Mouse (Mus musculus) lung, embryonic 16.5 days (tissue): ENCODE data around the gene Cab39. TPM values are rescaled to one million over a fixed set of nuclear protein-coding genes. Genes with fewer than 3 reads are reported as not detected.
"Not testable (repeated sequence)": the region's sequence is repeated elsewhere in the genome, so short reads cannot be mapped to it uniquely, and the experiment has no call there.

Source experiments
- ATAC-seq: fragments of 200-750 bp; cut with Nextera tagmentation; 2 replicates; pipeline ENCODE4 v1.8.0; 2017; ENCODE audit warnings: low read depth, mild to moderate bottlenecking, moderate library complexity
- H3K27ac ChIP-seq: fragments of 300-500 bp; sonication (generic); 2 replicates; pipeline ENCODE4 v1.5.1; 2014; ENCODE audit warnings: mild to moderate bottlenecking, control low read depth, low read length
- H3K27me3 ChIP-seq: fragments of 300-500 bp; sonication (generic); 2 replicates; pipeline ENCODE4 v1.6.1; 2014; ENCODE audit warnings: low read depth, low read length, mixed read lengths; ENCODE audit not compliant: control insufficient read depth, insufficient read depth
- H3K36me3 ChIP-seq: fragments of 300-500 bp; sonication (generic); 2 replicates; pipeline ENCODE4 v1.6.1; 2014; ENCODE audit warnings: low read length; ENCODE audit not compliant: control insufficient read depth, insufficient read depth
- H3K4me1 ChIP-seq: fragments of 300-500 bp; sonication (generic); replicated peaks from 2 replicates; pipeline ENCODE4 v1.6.1; 2014; ENCODE audit warnings: low read length, mixed read lengths; ENCODE audit not compliant: control insufficient read depth, insufficient read depth
- H3K4me2 ChIP-seq: fragments of 300-500 bp; sonication (generic); 2 replicates; pipeline ENCODE4 v1.6.1; 2014; ENCODE audit warnings: low read depth, low read length, control low read depth
- H3K4me3 ChIP-seq: fragments of 300-500 bp; sonication (generic); 2 replicates; pipeline ENCODE4 v1.5.1; 2014; ENCODE audit warnings: mild to moderate bottlenecking, low read length, control low read depth
- H3K9ac ChIP-seq: fragments of 300-500 bp; sonication (generic); 2 replicates; pipeline ENCODE4 v1.6.1; 2014; ENCODE audit warnings: low read length, control low read depth
- H3K9me3 ChIP-seq: fragments of 300-500 bp; sonication (generic); 2 replicates; pipeline ENCODE4 v1.6.1; 2016; ENCODE audit warnings: low read length; ENCODE audit not compliant: control insufficient read depth
- WGBS: fragments of 180-500 bp; shearing (Covaris S2); extraction: QIAGEN DNeasy Blood & Tissue Kit; methylation state at CpG from one replicate; pipeline ENCODE4 v1.1.7; 2014; 5-methylcytosine and 5-hydroxymethylcytosine counted together
- polyA plus RNA-seq: library from polyadenylated mRNA; unstranded; fragments of >200 nt; fragmentation: Nextera tagmentation; extraction: Ambion mirVana; gene quantifications from 2 replicates; pipeline ENCODE4 v1.2.1, GENCODE M21; 2015

Cab39 gene
- polyA plus RNA-seq, 1 experiment from 2014 or later, result 26.3 TPM

GRCm38 (mm10) chr1:85804551-85804950 lies 11.3 kb downstream of the Cab39 start:
- WGBS, result 83% methylated on average over 8 of the region's 8 CpGs
- no peak for ATAC-seq

GRCm38 (mm10) chr1:85809256-85809655 lies 16.0 kb downstream of the Cab39 start:
- Histone ChIP-seq H3K27me3 (no peaks in the 10 kb centered on the region), H3K9me3 (no peaks in the 10 kb centered on the region), H3K4me3 (no peak overlapping the region), H3K4me1 (peaks cover 26% of the 10 kb centered on the region), H3K4me2 (no peak overlapping the region), H3K27ac (peak overlapping the region; percentile 41; the same call in 1 of the 2 replicates), H3K9ac (no peak overlapping the region), H3K36me3 (no peaks in the 10 kb centered on the region)
- 60% methylated on average over 4 of the region's 4 CpGs for WGBS
- no peak for ATAC-seq

More at GRCm38 (mm10) chr1:85804551-85804950, 11.3 kb downstream of the Cab39 start:
- Histone ChIP-seq H3K9ac (no peak overlapping the region), H3K27me3 (no peaks in the 10 kb centered on the region), H3K9me3 (no peaks in the 10 kb centered on the region), H3K4me3 (no peak overlapping the region), H3K36me3 (no peaks in the 10 kb centered on the region; the same call in 1 of the 2 replicates), H3K4me1 (peaks cover 10% of the 10 kb centered on the region), H3K27ac (no peak overlapping the region), H3K4me2 (no peak overlapping the region)

GRCm38 (mm10) chr1:85810343-85810742 lies 17.1 kb downstream of the Cab39 start:
- H3K36me3 ChIP-seq, result no peaks in the 10 kb centered on the region
- H3K4me2 ChIP-seq, result no peak overlapping the region
- no peak overlapping the region for H3K9ac ChIP-seq
- WGBS, result 42% methylated on average over 2 of the region's 2 CpGs
- no peak overlapping the region for H3K4me3 ChIP-seq
- H3K4me1 ChIP-seq, result peaks cover 26% of the 10 kb centered on the region
- ATAC-seq, result 0 out of 2 replicates have a peak, but pooled peaks have one; percentile 19
- peak overlapping the region; percentile 11; the same call in 1 of the 2 replicates for H3K27ac ChIP-seq
- no peaks in the 10 kb centered on the region for H3K9me3 ChIP-seq
- H3K27me3 ChIP-seq, result no peaks in the 10 kb centered on the region

GRCm38 (mm10) chr1:85810787-85811186 lies 17.5 kb downstream of the Cab39 start:
- no peak overlapping the region for H3K4me2 ChIP-seq
- peaks cover 26% of the 10 kb centered on the region for H3K4me1 ChIP-seq
- H3K27ac ChIP-seq, result peak overlapping the region; percentile 70
- no peaks in the 10 kb centered on the region for H3K9me3 ChIP-seq
- H3K4me3 ChIP-seq, result no peak overlapping the region
- 41% methylated on average over 2 of the region's 2 CpGs for WGBS
- H3K36me3 ChIP-seq, result no peaks in the 10 kb centered on the region
- H3K9ac ChIP-seq, result no peak overlapping the region
- H3K27me3 ChIP-seq, result no peaks in the 10 kb centered on the region
- ATAC-seq, result 0 out of 2 replicates have a peak, but pooled peaks have one; percentile 32

DNA sequence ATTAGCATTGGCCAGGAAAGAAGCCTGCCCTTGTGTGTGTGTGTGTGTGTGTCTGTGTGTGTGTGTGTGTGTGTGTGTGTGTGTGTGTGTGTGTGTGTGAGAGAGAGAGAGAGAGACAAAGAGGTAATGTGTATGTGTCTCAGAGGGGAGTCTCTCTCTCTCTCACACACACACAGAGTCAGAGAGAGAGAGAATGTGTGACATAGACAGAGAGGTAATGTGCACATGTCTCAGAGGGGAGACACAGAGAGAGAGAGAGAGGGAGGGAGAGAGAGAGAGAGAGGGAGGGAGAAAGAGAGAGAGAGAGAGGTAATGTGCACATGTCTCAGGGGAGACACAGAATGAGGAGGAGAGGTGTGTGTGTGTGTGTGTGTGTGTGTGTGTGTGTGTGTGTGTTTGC lies 21.0 kb downstream of the Cab39 start:
- H3K27me3 ChIP-seq, H3K9ac ChIP-seq, H3K4me2 ChIP-seq, H3K4me3 ChIP-seq, ATAC-seq, H3K9me3 ChIP-seq, H3K36me3 ChIP-seq, H3K27ac ChIP-seq: not testable (repeated sequence)
- peaks cover 20% of the 10 kb centered on the region for H3K4me1 ChIP-seq

GRCm38 (mm10) chr1:85818121-85818520 lies 24.9 kb downstream of the Cab39 start:
- 82% methylated on average over 6 of the region's 6 CpGs for WGBS
- Histone ChIP-seq H3K4me2 (no peak overlapping the region), H3K4me1 (peaks cover 4% of the 10 kb centered on the region), H3K9me3 (no peaks in the 10 kb centered on the region), H3K36me3 (peaks cover 10% of the 10 kb centered on the region), H3K27ac (no peak overlapping the region), H3K9ac (no peak overlapping the region), H3K4me3 (no peak overlapping the region), H3K27me3 (no peaks in the 10 kb centered on the region)
- ATAC-seq, result no peak

GRCm38 (mm10) chr1:85819695-85820094 lies 26.5 kb downstream of the Cab39 start:
- 91% methylated on average over 1 of the region's 1 CpGs for whole genome bisulfite sequencing
- no peak overlapping the region for H3K4me3 ChIP-seq
- H3K36me3 ChIP-seq, result peaks cover 11% of the 10 kb centered on the region
- no peak overlapping the region for H3K9ac ChIP-seq
- no peak for ATAC-seq
- H3K9me3 ChIP-seq, result no peaks in the 10 kb centered on the region
- H3K27ac ChIP-seq, result no peak overlapping the region
- no peaks in the 10 kb centered on the region for H3K27me3 ChIP-seq
- H3K4me2 ChIP-seq, result no peak overlapping the region
- 0 out of 2 replicates have a peak, but pooled peaks cover 1% of the 10 kb centered on the region for H3K4me1 ChIP-seq

- Histone ChIP-seq H3K9me3 (no peaks in the 10 kb centered on the region), H3K4me2 (no peak overlapping the region), H3K36me3 (peaks cover 11% of the 10 kb centered on the region), H3K4me1 (0 out of 2 replicates have a peak, but pooled peaks cover 3% of the 10 kb centered on the region), H3K4me3 (no peak overlapping the region), H3K27me3 (no peaks in the 10 kb centered on the region), H3K27ac (no peak overlapping the region), H3K9ac (no peak overlapping the region)
- 86% methylated on average over 8 of the region's 8 CpGs for WGBS
- no peak for ATAC-seq
These were observed 29.0 kb downstream of the Cab39 start for GRCm38 (mm10) chr1:85822239-85822638.

- Histone ChIP-seq H3K4me1 (0 out of 2 replicates have a peak, but pooled peaks cover 3% of the 10 kb centered on the region), H3K9me3 (no peaks in the 10 kb centered on the region), H3K36me3 (peaks cover 6% of the 10 kb centered on the region; the same call in 1 of the 2 replicates), H3K4me2 (no peak overlapping the region), H3K27me3 (no peaks in the 10 kb centered on the region), H3K4me3 (no peak overlapping the region), H3K9ac (no peak overlapping the region), H3K27ac (no peak overlapping the region)
- ATAC-seq, result peak; percentile 59
- WGBS, result 66% methylated on average over 3 of the region's 3 CpGs
These were observed 31.7 kb downstream of the Cab39 start for GRCm38 (mm10) chr1:85824905-85825304.
